Mouse (Mus musculus) liver, embryonic 16.5 days (tissue): ENCODE data around the gene Fgfr3. TPM values are rescaled to one million over a fixed set of nuclear protein-coding genes. Genes with fewer than 3 reads are reported as not detected.

ENCODE experiments used
- ATAC-seq: fragments of 200-750 bp; cut with Nextera tagmentation; 2 replicates; pipeline ENCODE4 v1.8.0; 2017; ENCODE audit warnings: low read depth, mild to moderate bottlenecking, moderate number of reproducible peaks, moderate library complexity
- H3K27ac ChIP-seq: fragments of 300-500 bp; sonication (generic); 2 replicates; pipeline ENCODE4 v1.5.1; 2014; ENCODE audit warnings: mild to moderate bottlenecking, low read length
- H3K27me3 ChIP-seq: fragments of 300-500 bp; sonication (generic); 2 replicates; pipeline ENCODE4 v1.6.1; 2014; ENCODE audit warnings: low read depth, low read length, mixed read lengths; ENCODE audit not compliant: control insufficient read depth, insufficient read depth
- H3K36me3 ChIP-seq: fragments of 300-500 bp; sonication (generic); 2 replicates; pipeline ENCODE4 v1.6.1; 2014; ENCODE audit warnings: mild to moderate bottlenecking; ENCODE audit not compliant: control insufficient read depth, insufficient read depth
- H3K4me1 ChIP-seq: fragments of 300-500 bp; sonication (generic); 2 replicates; pipeline ENCODE4 v1.6.1; 2014; ENCODE audit warnings: low read depth, low read length, mixed read lengths; ENCODE audit not compliant: control insufficient read depth
- H3K4me2 ChIP-seq: fragments of 300-500 bp; sonication (generic); 2 replicates; pipeline ENCODE4 v1.6.1; 2014; ENCODE audit warnings: low read depth, low read length, mixed read lengths
- H3K4me3 ChIP-seq: fragments of 300-500 bp; sonication (generic); 2 replicates; pipeline ENCODE4 v1.5.1; 2014; ENCODE audit warnings: low read depth, mild to moderate bottlenecking, low read length
- H3K9ac ChIP-seq: fragments of 300-500 bp; sonication (generic); 2 replicates; pipeline ENCODE4 v1.6.1; 2014; ENCODE audit warnings: low read depth, low read length
- H3K9me3 ChIP-seq: fragments of 300-500 bp; sonication (generic); replicated peaks from 2 replicates; pipeline ENCODE4 v1.6.1; 2016; ENCODE audit warnings: low read length; ENCODE audit not compliant: control insufficient read depth
- WGBS: fragments of 180-500 bp; shearing (Covaris S2); extraction: QIAGEN DNeasy Blood & Tissue Kit; methylation state at CpG from one replicate; pipeline ENCODE4 v1.1.7; 2014; ENCODE audit not compliant: insufficient replicate concordance; 5-methylcytosine and 5-hydroxymethylcytosine counted together
- polyA plus RNA-seq: library from polyadenylated mRNA; unstranded; fragments of >200 nt; fragmentation: Nextera tagmentation; extraction: Ambion mirVana; gene quantifications from 2 replicates; pipeline ENCODE4 v1.2.1, GENCODE M21; 2015

Fgfr3 gene
- polyA plus RNA-seq = 2.9 and 3.4 TPM in 2 replicates

- peaks cover 54% of the 10 kb centered on the region for H3K27me3 ChIP-seq
- H3K27ac ChIP-seq = peak within 1 kb of the TSS; percentile 48
- H3K4me3 ChIP-seq = peak within 1 kb of the TSS; percentile 65
- peaks cover 10% of the 10 kb centered on the region; the same call in 1 of the 2 replicates for H3K4me1 ChIP-seq
- ATAC-seq = peak; percentile 82
- H3K4me2 ChIP-seq = peak within 1 kb of the TSS; percentile 65
- H3K9me3 ChIP-seq = no peaks in the 10 kb centered on the region
- WGBS = 1% methylated on average over 59 of the region's 73 CpGs
- no peaks in the 10 kb centered on the region for H3K36me3 ChIP-seq
- peak within 1 kb of the TSS; percentile 54 for H3K9ac ChIP-seq
Observed at GRCm38 (mm10) chr5:33721541-33722265, at the start of gene Fgfr3. Fgfr3 (plus strand) TSS chr5:33721674.

- H3K4me3 ChIP-seq = no peak overlapping the region
- H3K27ac ChIP-seq = no peak overlapping the region
- H3K9me3 ChIP-seq = no peaks in the 10 kb centered on the region
- no peak for ATAC-seq
- WGBS = 85% methylated on average over 3 of the region's 3 CpGs
- H3K4me2 ChIP-seq = no peak overlapping the region
- H3K27me3 ChIP-seq = no peaks in the 10 kb centered on the region
- H3K36me3 ChIP-seq = peaks cover 36% of the 10 kb centered on the region
- no peaks in the 10 kb centered on the region for H3K4me1 ChIP-seq
- no peak overlapping the region for H3K9ac ChIP-seq
Observed at GRCm38 (mm10) chr5:33674439-33674838, 47.0 kb upstream of the Fgfr3 start.

GRCm38 (mm10) chr5:33675964-33676363, 45.5 kb upstream of the Fgfr3 start:
- no peak overlapping the region for H3K27ac ChIP-seq
- WGBS = 0% methylated on average over 1 of the region's 1 CpGs
- H3K36me3 ChIP-seq = peaks cover 21% of the 10 kb centered on the region
- H3K4me3 ChIP-seq = no peak overlapping the region
- H3K4me1 ChIP-seq = no peaks in the 10 kb centered on the region
- H3K27me3 ChIP-seq = no peaks in the 10 kb centered on the region
- no peaks in the 10 kb centered on the region for H3K9me3 ChIP-seq
- ATAC-seq = no peak
- no peak overlapping the region for H3K4me2 ChIP-seq
- H3K9ac ChIP-seq = no peak overlapping the region

GRCm38 (mm10) chr5:33678244-33678643, 43.2 kb upstream of the Fgfr3 start:
- no peaks in the 10 kb centered on the region for H3K27me3 ChIP-seq
- H3K27ac ChIP-seq = no peak overlapping the region
- no peaks in the 10 kb centered on the region for H3K36me3 ChIP-seq
- no peaks in the 10 kb centered on the region for H3K9me3 ChIP-seq
- no peak overlapping the region for H3K9ac ChIP-seq
- H3K4me1 ChIP-seq = peaks cover 3% of the 10 kb centered on the region
- no peak overlapping the region for H3K4me2 ChIP-seq
- no peak for ATAC-seq
- WGBS = 73% methylated on average over 5 of the region's 5 CpGs
- H3K4me3 ChIP-seq = no peak overlapping the region

GRCm38 (mm10) chr5:33681044-33681443, 40.4 kb upstream of the Fgfr3 start:
- no peak overlapping the region for H3K4me3 ChIP-seq
- no peaks in the 10 kb centered on the region for H3K9me3 ChIP-seq
- H3K4me1 ChIP-seq = peaks cover 3% of the 10 kb centered on the region
- H3K4me2 ChIP-seq = no peak overlapping the region
- no peak overlapping the region for H3K9ac ChIP-seq
- no peak overlapping the region for H3K27ac ChIP-seq
- no peaks in the 10 kb centered on the region for H3K36me3 ChIP-seq
- 19% methylated on average over 3 of the region's 3 CpGs for WGBS
- H3K27me3 ChIP-seq = no peaks in the 10 kb centered on the region
- ATAC-seq = no peak

GRCm38 (mm10) chr5:33681611-33682388, 39.7 kb upstream of the Fgfr3 start:
- no peak overlapping the region for H3K9ac ChIP-seq
- H3K4me1 ChIP-seq = peaks cover 5% of the 10 kb centered on the region
- no peak overlapping the region for H3K4me3 ChIP-seq
- no peaks in the 10 kb centered on the region for H3K9me3 ChIP-seq
- no peak overlapping the region for H3K4me2 ChIP-seq
- WGBS = 24% methylated on average over 15 of the region's 15 CpGs
- ATAC-seq = peak; percentile 74
- no peaks in the 10 kb centered on the region for H3K27me3 ChIP-seq
- H3K36me3 ChIP-seq = no peaks in the 10 kb centered on the region
- no peak overlapping the region for H3K27ac ChIP-seq

GRCm38 (mm10) chr5:33682963-33683362, 38.5 kb upstream of the Fgfr3 start:
- H3K4me2 ChIP-seq = no peak overlapping the region
- ATAC-seq = no peak
- H3K27me3 ChIP-seq = no peaks in the 10 kb centered on the region
- no peaks in the 10 kb centered on the region for H3K36me3 ChIP-seq
- no peak overlapping the region for H3K27ac ChIP-seq
- H3K4me1 ChIP-seq = peaks cover 10% of the 10 kb centered on the region
- H3K4me3 ChIP-seq = no peak overlapping the region
- H3K9me3 ChIP-seq = no peaks in the 10 kb centered on the region
- H3K9ac ChIP-seq = no peak overlapping the region
- WGBS = 41% methylated on average over 4 of the region's 4 CpGs

- no peak for ATAC-seq
- no peak overlapping the region for H3K9ac ChIP-seq
Observed at GRCm38 (mm10) chr5:33683897-33684652, 37.4 kb upstream of the Fgfr3 start.

More at GRCm38 (mm10) chr5:33683897-33684652, 37.4 kb upstream of the Fgfr3 start:
- Histone ChIP-seq H3K4me2 (no peak overlapping the region), H3K36me3 (no peaks in the 10 kb centered on the region), H3K4me1 (peaks cover 10% of the 10 kb centered on the region), H3K27ac (no peak overlapping the region), H3K27me3 (no peaks in the 10 kb centered on the region), H3K4me3 (no peak overlapping the region), H3K9me3 (no peaks in the 10 kb centered on the region)
- WGBS = 35% methylated on average over 7 of the region's 7 CpGs
